Mouse (Mus musculus) right cerebral cortex, adult 18-20 months (tissue): ENCODE data around the gene Gm10840.
"Not testable (repeated sequence)": the region's sequence is repeated elsewhere in the genome, so short reads cannot be mapped to it uniquely, and the experiment has no call there.

Experiments used
- DNase-seq: peaks from one replicate; pipeline ENCODE4 v3.0.0; 2022; ENCODE audit warnings: mixed read lengths

Gm10840 gene

DNA sequence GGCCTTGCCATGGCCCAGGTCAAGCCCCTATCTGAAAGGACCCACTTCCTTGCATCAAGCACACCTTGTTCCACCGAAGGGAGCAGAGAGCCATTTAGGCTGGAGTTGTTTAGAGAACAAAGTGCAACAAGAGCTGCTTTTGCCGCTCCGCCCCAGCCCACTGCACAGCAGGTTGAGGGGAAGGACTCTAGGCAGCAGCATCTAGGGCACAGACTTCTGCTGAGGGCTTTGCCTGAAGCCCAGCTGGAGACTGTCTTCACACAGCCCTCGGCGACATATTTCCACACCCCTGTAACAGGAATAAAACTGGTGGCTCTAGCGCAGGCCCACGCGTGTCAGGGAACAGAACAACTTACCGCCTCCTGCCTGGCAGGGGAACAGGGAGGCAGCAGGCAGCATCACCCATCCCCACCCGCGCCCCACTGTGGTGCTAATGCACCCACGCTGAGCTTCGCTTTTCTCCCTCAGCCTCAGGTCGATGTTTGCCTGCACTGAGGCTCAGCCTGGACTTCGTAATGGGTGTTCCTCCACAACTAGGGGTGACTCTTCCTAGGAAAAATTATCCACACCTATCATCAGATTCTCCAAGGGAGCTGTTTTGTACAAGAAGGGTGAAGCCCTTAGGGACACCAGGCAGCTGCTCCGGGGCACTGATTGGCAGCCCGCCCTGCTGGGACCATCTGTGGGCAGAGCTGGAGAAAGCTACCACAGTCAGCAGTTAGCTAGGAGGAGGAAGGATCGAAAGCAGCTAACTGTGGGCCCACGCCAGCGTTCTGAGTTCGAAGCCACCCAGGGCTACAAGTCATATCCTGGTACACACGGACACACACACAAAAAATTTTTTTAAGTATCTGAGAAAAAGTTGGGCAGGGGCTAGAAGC, at the start of gene Gm10840, which contains the start of gene Limd2:
Gm10840 (plus strand) TSS at position 10 of the 881 bp plus-strand sequence.
Limd2 (minus strand) TSS at position 20 of the 881 bp plus-strand sequence.
- peak; percentile 96 for DNase-seq

GRCm38 (mm10) chr11:106111688-106112087, 49.0 kb upstream of the Gm10840 start:
- no peak for DNase-seq

- no peak for DNase-seq
Measured at GRCm38 (mm10) chr11:106122221-106122620, 38.4 kb upstream of the Gm10840 start.

DNA sequence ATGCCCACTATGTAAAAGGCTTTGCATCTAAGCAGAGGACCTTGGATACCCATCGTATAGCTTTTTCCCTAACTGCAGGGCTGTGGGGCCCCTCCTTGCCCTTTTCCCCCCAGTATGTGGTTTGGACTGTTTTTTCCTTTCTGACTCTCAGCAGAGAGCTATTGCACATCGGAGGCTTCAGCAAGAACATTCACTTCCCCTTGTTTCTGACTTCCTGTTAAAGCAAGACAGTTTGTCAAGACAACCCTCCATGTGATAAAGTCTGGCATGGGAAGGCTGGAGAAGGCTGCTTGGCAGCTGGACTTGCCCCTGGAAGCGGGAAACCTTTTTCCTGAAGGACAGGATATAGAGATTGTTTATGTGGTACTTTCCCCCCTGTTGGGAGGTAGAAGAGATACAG, 37.9 kb upstream of the Gm10840 start:
- no peak for DNase-seq

DNA sequence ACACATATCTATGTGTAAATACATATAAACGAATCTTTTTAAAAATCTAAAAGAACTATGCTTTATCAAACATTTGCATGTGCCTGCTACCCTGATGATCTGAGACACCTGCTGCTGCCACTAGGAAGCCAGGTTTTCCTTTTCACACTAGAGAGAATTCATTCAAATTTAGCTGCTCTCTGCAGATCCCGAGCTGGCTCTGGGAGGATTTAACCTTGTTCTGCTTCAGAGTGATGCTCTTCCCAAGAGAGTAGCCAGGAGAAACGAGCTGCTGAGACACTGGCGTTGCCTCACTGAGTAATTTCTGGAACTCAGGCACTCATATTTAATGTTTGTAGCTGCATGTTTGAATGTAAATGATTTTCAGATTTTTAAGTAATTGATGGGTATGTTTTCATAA, 35.9 kb upstream of the Gm10840 start:
- no peak for DNase-seq

GRCm38 (mm10) chr11:106125827-106126226, 34.8 kb upstream of the Gm10840 start:
- DNase-seq, result no peak

GRCm38 (mm10) chr11:106126727-106127373, 33.8 kb upstream of the Gm10840 start:
- not testable (repeated sequence) for DNase-seq

DNA sequence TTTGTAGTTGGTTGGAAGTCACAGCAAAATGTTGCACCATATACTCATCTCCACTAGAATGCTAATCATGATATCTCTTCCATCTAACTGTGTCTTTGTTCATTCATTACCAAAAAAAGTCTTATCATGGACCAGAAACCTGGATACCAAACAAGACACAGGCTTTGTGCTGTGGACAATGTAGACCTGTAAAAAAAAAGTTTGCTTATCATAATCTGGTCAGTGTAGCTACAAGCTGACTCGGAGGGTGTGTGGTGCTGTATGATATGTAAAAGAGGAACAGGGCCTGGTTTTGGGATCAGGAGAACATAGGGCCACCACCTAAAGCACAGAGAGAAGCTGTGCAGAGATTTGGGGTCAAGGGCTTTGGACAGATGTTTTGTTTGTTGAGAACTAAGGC, 31.2 kb upstream of the Gm10840 start:
- DNase-seq, result no peak

DNA sequence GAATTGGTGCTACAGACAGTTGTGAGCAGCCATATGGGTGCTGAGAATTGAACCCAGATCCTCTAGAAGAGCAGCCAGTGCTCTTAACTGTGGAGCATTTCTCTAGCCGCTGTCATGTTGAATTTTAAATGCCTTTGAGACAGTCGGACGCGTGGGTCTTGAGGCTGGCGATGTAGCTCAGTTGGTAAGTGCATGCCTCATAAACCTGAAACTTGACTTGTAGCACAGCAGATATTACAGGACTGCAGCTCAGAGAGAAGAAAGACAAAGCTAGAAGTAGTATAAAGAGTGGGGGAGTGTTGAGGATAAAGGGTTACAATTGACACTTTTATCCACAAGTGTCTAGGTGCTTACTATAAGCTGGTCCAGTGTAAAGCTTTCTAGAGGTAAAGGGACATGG, 28.1 kb upstream of the Gm10840 start:
- DNase-seq, result no peak

GRCm38 (mm10) chr11:106134580-106135528, 25.8 kb upstream of the Gm10840 start:
- DNase-seq, result no peak

DNA sequence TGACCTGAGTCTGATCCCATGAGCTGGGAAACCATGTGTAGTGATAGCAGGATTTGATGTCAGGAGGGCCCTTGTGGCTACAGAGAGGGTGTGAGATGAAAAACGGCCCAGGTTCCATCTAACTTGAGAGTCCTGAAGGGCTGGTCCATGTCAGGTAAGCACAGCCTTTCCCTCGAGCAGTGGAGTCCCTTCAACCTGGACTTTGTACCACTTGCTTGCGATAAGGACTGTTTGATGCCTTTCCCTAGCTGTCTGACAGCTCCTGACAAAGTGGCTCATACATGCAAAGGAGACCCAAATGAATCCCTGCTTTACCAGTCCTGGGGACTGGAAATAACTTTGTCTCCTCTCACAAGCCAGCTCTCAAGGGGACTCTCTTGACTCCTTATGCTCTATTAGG, 9.4 kb upstream of the Gm10840 start:
- no peak for DNase-seq

- DNase-seq, result peak; percentile 80
Measured at GRCm38 (mm10) chr11:106152132-106152531, 8.5 kb upstream of the Gm10840 start.

DNA sequence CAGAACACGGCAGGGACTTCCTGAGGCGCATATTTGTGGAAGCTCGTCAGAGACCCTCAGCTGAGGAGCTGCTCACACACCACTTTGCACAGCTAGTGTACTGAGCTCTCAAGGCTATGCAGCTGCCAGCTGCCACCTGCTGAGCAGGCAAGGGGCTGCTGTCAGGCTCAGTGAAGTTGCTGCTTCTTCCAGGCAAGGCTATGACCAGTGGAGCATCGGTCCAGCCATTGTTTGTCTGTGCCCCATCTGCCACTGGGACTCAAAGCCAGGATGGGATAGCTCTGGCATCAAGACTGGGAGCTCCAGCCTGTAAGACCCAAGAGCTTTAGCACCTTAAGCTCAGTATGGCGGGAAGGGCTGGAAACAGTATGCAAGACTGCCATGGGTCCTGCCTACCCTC, 6.6 kb upstream of the Gm10840 start:
- DNase-seq, result no peak

- no peak for DNase-seq
Measured at GRCm38 (mm10) chr11:106154770-106155169, 5.9 kb upstream of the Gm10840 start.

DNA sequence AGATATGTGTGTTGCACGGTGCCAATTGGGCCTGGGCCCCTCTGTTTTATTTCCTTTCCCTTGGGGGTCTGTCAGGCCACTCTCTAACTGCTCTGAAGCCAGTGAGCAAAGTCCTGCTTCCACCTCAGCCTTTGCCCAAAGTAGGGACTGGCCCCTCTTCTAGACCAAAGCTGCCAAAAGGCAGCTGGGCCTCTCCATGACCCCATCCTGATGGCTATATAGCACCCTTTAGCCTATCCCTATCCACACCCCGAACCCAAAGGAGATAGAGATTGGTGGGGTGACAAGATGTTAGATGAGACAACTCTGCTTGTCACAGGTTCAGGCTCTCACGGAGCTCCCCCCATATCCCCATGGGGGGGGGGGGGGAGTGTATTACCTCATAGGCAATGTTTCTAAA, 4.9 kb upstream of the Gm10840 start:
- DNase-seq, result no peak

DNA sequence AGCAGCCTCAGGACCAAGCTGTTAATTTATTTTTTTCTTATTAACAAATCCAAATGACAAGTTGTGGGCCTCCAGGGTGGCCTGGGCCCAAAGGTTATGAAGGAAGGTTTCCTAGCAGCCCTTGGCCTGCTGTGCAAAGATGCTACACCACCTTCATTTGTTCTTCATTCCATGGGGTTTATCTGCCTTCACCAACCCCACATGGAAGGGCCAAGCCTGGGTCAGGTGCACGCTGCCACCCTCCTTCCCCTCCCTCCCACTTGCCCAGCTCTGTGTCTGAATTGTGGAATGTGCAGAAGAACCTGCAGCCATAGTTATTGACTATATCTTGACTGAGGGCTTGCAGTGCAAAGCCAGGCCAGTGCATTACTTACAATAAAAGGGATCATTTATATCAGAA, 4.4 kb upstream of the Gm10840 start:
- DNase-seq, result no peak

- DNase-seq, result no peak
Measured at GRCm38 (mm10) chr11:106157154-106157553, 3.5 kb upstream of the Gm10840 start.

DNA sequence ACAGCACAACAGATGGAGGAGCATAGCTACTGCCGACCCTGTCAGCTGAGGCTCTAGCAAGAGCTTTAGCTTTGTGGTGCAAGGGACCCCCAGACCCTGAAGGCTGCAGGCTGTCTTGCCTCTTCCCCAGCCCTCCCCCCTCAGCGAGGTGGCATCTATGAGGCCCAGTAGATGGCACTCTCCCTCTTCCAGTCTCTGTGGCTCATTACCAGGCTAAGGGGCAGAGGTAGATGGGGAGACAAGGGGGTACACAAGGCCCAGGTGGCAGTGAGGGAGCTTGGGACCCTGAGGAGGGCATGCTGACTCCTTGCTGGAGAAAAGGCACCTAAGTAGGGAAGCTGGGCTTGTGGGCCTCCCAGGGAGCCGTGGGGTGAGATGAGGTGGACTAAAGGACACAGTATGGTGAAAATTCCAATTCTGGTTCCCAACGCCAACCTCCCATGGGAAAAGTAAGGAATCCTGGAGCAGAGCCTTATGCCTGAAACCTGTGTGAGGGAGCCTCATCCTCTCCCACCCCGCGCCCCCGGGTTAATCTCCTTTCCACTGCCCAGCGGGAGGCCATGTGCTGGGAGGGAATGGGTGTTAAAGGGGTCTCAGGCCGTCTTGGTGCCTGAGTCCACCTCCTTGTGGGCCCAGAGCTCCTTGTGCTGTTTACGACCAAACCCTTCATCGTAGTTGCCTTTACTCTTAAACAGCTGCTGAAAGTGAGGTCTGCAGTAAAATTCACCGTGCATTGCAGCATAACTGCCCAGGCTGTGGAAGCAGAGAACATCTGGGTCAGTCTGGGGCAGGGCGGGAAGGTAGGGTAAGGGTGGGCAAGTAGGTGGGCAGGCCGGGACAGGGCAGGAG, 2.3 kb upstream of the Gm10840 start:
- DNase-seq, result no peak

DNA sequence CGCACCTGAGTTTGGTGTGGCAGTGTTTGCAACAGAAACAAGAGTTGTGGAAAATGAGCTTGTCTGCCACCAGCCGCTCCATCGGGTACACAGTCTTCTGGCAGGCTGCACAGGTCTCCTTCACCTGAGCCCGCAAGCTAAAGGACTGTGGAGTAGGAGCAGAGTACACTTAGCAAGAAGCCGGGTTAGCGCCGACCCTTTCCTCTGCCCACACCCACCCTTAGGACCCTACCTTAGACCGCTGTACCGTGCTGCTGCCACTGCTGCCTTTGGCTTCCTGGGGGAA, 1.8 kb upstream of the Gm10840 start:
- no peak for DNase-seq

GRCm38 (mm10) chr11:106159216-106159920, 1.3 kb upstream of the Gm10840 start:
- DNase-seq, result no peak
